17 mouse cellular contexts compared by ENCODE assay signal in genomic region chr10:88578651-88579050, GRCm38 (mm10). TPM values are rescaled to one million over a fixed set of nuclear protein-coding genes. Genes with fewer than 3 reads are reported as not detected.
A peak's percentile ranks its signal among the peaks of the same experiment; 100 is the strongest.
DNase-seq lines count a peak whose midpoint lies in the region; ATAC-seq lines count a peak whose summit lies in the region.
"Had no signal": no experiment of that assay in that cellular context is flagged by ENCODE, and none has a peak within 500 bp of the region (broad histone marks: within the 10 kb centered on the region; RNA-seq: fewer than 3 reads in every experiment).

No protein-coding gene starts in this region.

- peak; percentile 97 for ATAC-seq in granulocyte monocyte progenitor cell, adult 5-6 weeks (replicated peaks; ENCODE audit: poor library complexity, severe bottlenecking)
- ATAC-seq in frontal cortex, adult (ENCODE audit: low TSS enrichment), result no peak
- ATAC-seq: activated CD4-positive, CD25-positive, alpha-beta regulatory T cell, adult 4 months; forebrain, embryonic 13.5 days; intestine, embryonic 16.5 days; midbrain, embryonic 13.5 days had no signal

- intact Hi-C loops in heart, postnatal 14 days (cut with DNase I), result no loop called here

- DNase-seq in heart, adult 11 months, result peak; percentile 43
- DNase-seq in heart, postnatal 14 days, result no peak
- DNase-seq in 3134 (ENCODE audit: extremely low read depth, insufficient read length, low spot score) (peak; percentile 5), MEL-GATA-1-ER (ENCODE audit: extremely low read depth, low read depth) (peak; percentile 8)
- no peak for DNase-seq in layer of hippocampus, postnatal 14 days (ENCODE audit: low spot score in 2 of 2)
- no peak for DNase-seq in cerebellum, postnatal 10 days
- DNase-seq: adrenal gland, postnatal 25 days; cerebellum, adult 2 months; gastrocnemius, postnatal 25 days; kidney, postnatal 4 days; thymus, postnatal 4 days had no signal

RNA-seq across cellular contexts. Expression of gene Mybpc1, which starts 26.3 kb away (rescaled TPM):
- total RNA-seq in heart, postnatal 14 days (2021), result under 1 TPM; 0.19 to 0.20 TPM
- not detected in 2 replicates for total RNA-seq in granulocyte monocyte progenitor cell, adult 5-6 weeks (2014; fragmentation: Nextera tagmentation)
- total RNA-seq in granulocyte monocyte progenitor cell, adult 5-6 weeks (2017), result not detected in 2 replicates
- total RNA-seq in layer of hippocampus, postnatal 14 days (2021), result 1 to 10 TPM; 1.4 to 2.1 TPM

Comparison
In these comparisons a context has a peak if more than half of its experiments do, and no peak if none do; other contexts are left out.
1. DNase-seq: peak in heart, adult 11 months (single experiment), 3134 (single experiment) and MEL-GATA-1-ER (single experiment); none in heart, postnatal 14 days (0 of 2), layer of hippocampus, postnatal 14 days (0 of 2) and cerebellum, postnatal 10 days (0 of 2).